Mouse (Mus musculus) midbrain, embryonic 11.5 days (tissue): Measurements from ENCODE around the gene Gm13030. TPM values are rescaled to one million over a fixed set of nuclear protein-coding genes. Genes with fewer than 3 reads are reported as not detected.
"Not testable (repeated sequence)": the region's sequence is repeated elsewhere in the genome, so short reads cannot be mapped to it uniquely, and the experiment has no call there.

Experiments
- ATAC-seq: fragments of 200-750 bp; cut with Nextera tagmentation; 2 replicates; pipeline ENCODE4 v1.8.0; 2017; ENCODE audit warnings: moderate TSS enrichment, moderate library complexity; ENCODE audit not compliant: low FRiP score
- DNase-seq: peaks from one replicate; pipeline ENCODE4 v3.0.0; 2015; ENCODE audit warnings: low spot score; ENCODE audit errors: missing footprints
- H3K27ac ChIP-seq: fragments of 300-500 bp; sonication (generic); 2 replicates; pipeline ENCODE4 v1.5.1; 2014; ENCODE audit warnings: low read depth, low read length
- H3K27me3 ChIP-seq: fragments of 300-500 bp; sonication (generic); 2 replicates; pipeline ENCODE4 v1.6.1; 2014; ENCODE audit warnings: mild to moderate bottlenecking, low read length, moderate library complexity, mixed read lengths; ENCODE audit not compliant: control insufficient read depth, insufficient read depth
- H3K36me3 ChIP-seq: fragments of 300-500 bp; sonication (generic); 2 replicates; pipeline ENCODE4 v1.6.1; 2014; ENCODE audit warnings: mild to moderate bottlenecking, low read length, moderate library complexity, mixed read lengths; ENCODE audit not compliant: control insufficient read depth, insufficient read depth
- H3K4me1 ChIP-seq: fragments of 300-500 bp; sonication (generic); 2 replicates; pipeline ENCODE4 v1.6.1; 2014; ENCODE audit warnings: low read length; ENCODE audit not compliant: control insufficient read depth, insufficient read depth
- H3K4me2 ChIP-seq: fragments of 300-500 bp; sonication (generic); 2 replicates; pipeline ENCODE4 v1.6.1; 2014; ENCODE audit warnings: mild to moderate bottlenecking, moderate library complexity
- H3K4me3 ChIP-seq: fragments of 300-500 bp; sonication (generic); 2 replicates; pipeline ENCODE4 v1.5.1; 2014; ENCODE audit warnings: low read depth, low read length
- H3K9ac ChIP-seq: fragments of 300-500 bp; sonication (generic); 2 replicates; pipeline ENCODE4 v1.6.1; 2014; ENCODE audit warnings: low read length
- H3K9me3 ChIP-seq: fragments of 300-500 bp; sonication (generic); 2 replicates; pipeline ENCODE4 v1.6.1; 2016; ENCODE audit warnings: low read length; ENCODE audit not compliant: control insufficient read depth
- WGBS: fragments of 180-500 bp; shearing (Covaris S2); extraction: QIAGEN DNeasy Blood & Tissue Kit; methylation state at CpG from one replicate; pipeline ENCODE4 v1.1.7; 2014; 5-methylcytosine and 5-hydroxymethylcytosine counted together
- polyA plus RNA-seq: library from polyadenylated mRNA; unstranded; fragments of >200 nt; fragmentation: Nextera tagmentation; extraction: Ambion mirVana; gene quantifications from 2 replicates; pipeline ENCODE4 v1.2.1, GENCODE M21; 2014

The Gm13030 gene
- polyA plus RNA-seq, 1 experiment from 2014 or later: not detected

DNA sequence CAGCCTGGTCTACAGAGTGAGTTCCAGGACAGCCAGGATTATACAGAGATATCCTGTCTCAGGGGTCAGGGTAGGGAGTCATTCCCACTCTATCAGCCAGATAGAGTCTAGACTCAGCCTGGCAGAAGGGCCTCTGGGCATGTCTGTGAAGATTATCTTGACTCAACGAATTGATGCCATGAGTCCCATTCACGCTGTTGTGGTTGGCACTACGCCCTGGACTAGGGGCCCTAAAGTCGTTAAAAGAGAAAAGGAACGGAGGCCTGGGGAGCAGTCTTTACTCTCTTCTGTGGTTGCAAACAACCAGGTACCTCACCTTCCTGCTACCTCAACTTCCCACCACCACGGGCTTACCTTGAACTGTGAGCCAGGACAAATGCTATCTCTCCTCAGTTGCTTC lies 34.0 kb downstream of the Gm13030 start:
- H3K9me3 ChIP-seq: peaks cover 5% of the 10 kb centered on the region; the same call in 1 of the 2 replicates
- H3K27me3 ChIP-seq: no peaks in the 10 kb centered on the region
- no peak overlapping the region for H3K27ac ChIP-seq
- WGBS: 90% methylated on average over 6 of the region's 6 CpGs
- no peak overlapping the region for H3K4me3 ChIP-seq
- H3K4me1 ChIP-seq: no peaks in the 10 kb centered on the region
- H3K9ac ChIP-seq: no peak overlapping the region
- no peak overlapping the region for H3K4me2 ChIP-seq
- H3K36me3 ChIP-seq: no peaks in the 10 kb centered on the region
- ATAC-seq (no peak), DNase-seq (no peak)

DNA sequence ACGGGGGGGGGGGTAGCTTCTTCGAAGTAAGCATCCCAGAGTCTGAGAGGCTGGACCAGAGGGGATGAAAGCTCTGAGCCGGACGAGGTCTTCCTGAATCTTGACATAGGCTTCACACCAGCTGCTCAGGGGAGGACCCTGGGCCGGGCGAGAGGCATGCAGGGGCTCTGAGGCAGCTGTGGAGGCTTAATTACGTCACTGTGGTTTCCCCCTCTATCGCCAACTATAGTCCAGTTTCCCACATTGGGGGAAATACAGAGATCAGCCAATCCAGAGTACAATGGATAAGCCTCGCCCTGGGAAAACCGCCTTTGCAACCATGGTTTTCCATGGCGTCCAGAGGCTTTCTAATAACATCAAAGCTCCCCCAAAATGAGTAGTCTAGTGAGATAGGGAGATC lies 46.6 kb downstream of the Gm13030 start:
- DNase-seq (no peak), ATAC-seq (no peak)
- Histone ChIP-seq H3K9me3 (no peaks in the 10 kb centered on the region; the same call in 1 of the 2 replicates), H3K27ac (no peak overlapping the region), H3K27me3 (no peaks in the 10 kb centered on the region), H3K4me3 (no peak overlapping the region), H3K36me3 (no peaks in the 10 kb centered on the region), H3K4me1 (no peaks in the 10 kb centered on the region), H3K9ac (no peak overlapping the region), H3K4me2 (no peak overlapping the region)
- WGBS: 57% methylated on average over 11 of the region's 11 CpGs

DNA sequence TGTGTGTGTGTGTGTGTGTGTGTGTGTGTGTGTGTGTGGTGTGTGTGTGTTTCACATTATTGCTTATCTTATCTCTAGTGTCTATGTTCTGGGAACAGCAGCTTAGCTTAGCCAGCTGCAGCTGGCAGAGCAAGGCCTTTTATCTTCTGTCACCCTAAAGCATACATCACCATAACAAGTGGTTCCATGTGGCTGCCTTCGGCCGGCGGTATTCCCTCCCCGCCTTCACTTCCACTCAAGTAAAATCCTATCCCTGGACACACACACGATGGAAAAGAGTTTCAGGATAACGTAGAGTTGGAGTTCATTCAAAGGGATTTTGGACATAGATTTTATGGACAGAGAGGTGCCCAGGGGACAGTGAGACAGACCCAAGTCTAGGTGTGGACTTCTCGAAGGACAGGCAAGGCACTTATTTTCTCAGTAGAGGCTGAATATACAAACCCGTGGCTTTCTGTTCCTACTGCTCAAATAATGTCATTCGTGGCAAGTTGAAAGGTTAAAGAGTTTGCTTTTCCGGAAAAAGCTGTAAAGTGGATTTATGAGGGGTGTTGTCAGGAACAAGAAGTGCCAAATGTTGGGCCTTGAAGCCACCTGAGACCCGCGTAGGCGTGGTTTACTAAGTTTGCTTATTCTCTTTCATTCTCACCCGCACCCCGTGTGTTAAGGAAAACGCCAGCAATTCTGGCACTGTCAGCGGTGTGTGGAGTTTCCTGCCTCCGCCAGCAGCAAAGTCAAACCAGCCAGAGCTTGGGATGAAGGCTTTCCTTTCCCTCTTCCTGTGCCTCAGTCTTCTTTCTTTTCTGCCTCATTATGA lies 47.8 kb downstream of the Gm13030 start:
- no peak overlapping the region for H3K27ac ChIP-seq
- H3K4me3 ChIP-seq: no peak overlapping the region
- H3K9me3 ChIP-seq: no peaks in the 10 kb centered on the region; the same call in 1 of the 2 replicates
- no peak for DNase-seq
- no peaks in the 10 kb centered on the region for H3K27me3 ChIP-seq
- H3K9ac ChIP-seq: no peak overlapping the region
- H3K4me1 ChIP-seq: no peaks in the 10 kb centered on the region
- ATAC-seq: no peak
- H3K4me2 ChIP-seq: no peak overlapping the region
- WGBS: 72% methylated on average over 18 of the region's 18 CpGs
- H3K36me3 ChIP-seq: no peaks in the 10 kb centered on the region

DNA sequence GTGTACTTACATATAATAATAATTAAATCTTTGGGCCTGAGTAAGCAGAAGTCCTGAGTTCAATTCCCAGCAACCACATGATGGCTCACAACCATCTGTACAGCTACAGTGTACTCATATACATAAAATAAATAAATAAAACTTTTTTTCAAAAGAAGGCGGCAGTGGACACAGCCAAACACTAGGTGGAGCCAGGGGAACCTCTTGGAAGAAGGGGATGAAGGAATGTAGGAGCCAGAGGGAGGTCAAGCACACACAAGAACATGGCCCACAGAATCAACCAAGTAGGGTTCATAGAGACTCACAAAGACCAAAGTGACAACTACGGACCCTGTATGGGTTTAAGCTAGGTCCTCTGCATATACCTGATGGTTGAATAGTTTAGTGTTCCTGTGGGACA lies 49.1 kb downstream of the Gm13030 start:
- no peak overlapping the region for H3K9ac ChIP-seq
- no peaks in the 10 kb centered on the region for H3K36me3 ChIP-seq
- H3K4me1 ChIP-seq: no peaks in the 10 kb centered on the region
- no peaks in the 10 kb centered on the region; the same call in 1 of the 2 replicates for H3K9me3 ChIP-seq
- DNase-seq (no peak), ATAC-seq (no peak)
- no peaks in the 10 kb centered on the region for H3K27me3 ChIP-seq
- H3K4me3 ChIP-seq: no peak overlapping the region
- H3K4me2 ChIP-seq: no peak overlapping the region
- no peak overlapping the region for H3K27ac ChIP-seq
- WGBS: 81% methylated on average over 2 of the region's 2 CpGs

DNA sequence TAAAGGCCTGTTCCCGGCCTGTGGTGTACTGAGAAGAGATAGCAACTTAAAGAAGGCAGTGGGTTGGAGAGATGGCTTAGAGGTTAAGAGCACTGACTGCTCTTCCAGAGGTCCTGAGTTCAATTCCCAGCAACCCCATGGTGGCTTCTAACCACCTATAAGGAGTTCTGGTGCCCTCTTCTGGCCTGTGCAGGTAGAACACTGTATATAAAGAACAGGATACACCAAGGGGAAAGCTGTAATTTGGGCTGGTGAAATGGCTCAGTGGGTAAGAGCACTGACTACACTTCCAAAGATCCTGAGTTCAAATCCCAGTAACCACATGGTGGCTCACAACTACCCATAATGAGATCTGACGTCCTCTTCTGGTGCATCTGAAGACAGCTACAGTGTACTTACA lies 49.6 kb downstream of the Gm13030 start:
- ATAC-seq, H3K9ac ChIP-seq, H3K27me3 ChIP-seq, H3K4me3 ChIP-seq, H3K9me3 ChIP-seq, DNase-seq, H3K27ac ChIP-seq, H3K36me3 ChIP-seq, H3K4me1 ChIP-seq, H3K4me2 ChIP-seq: not testable (repeated sequence)
- WGBS: 78% methylated on average over 2 of the region's 2 CpGs

DNA sequence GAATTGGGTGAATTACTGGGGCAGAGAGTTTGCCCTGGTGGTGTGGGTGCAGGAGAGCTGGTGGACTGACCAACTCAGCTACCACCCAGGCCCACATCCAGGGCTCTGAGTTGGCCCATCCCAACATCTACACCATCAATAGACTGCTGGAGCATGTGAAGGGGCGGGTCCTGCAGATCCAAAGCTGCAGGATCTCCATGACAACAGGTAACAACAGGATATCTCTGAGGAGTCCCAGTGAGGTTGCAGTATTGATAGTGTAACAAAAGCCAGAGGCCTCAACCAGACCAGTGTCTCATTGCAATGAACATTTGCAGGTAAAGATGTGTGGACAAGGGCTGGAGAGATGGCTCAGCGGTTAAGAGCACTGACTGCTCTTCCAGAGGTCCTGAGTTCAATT lies 52.7 kb downstream of the Gm13030 start:
- Histone ChIP-seq H3K9ac (no peak overlapping the region), H3K4me1 (peaks cover 2% of the 10 kb centered on the region; the same call in 1 of the 2 replicates), H3K4me3 (no peak overlapping the region), H3K36me3 (no peaks in the 10 kb centered on the region), H3K27me3 (no peaks in the 10 kb centered on the region), H3K27ac (no peak overlapping the region), H3K4me2 (no peak overlapping the region), H3K9me3 (no peaks in the 10 kb centered on the region; the same call in 1 of the 2 replicates)
- 82% methylated on average over 2 of the region's 2 CpGs for WGBS
- DNase-seq (no peak), ATAC-seq (no peak)

Other genes starting within 250 kb of the Gm13030 start
- gene Vwa5b1, start 238.1 kb downstream of the Gm13030 start, polyA plus RNA-seq: 0.15 and 0.28 TPM in 2 replicates
- gene Pla2g2c, start 149.2 kb downstream of the Gm13030 start, polyA plus RNA-seq: 0.81 and 0.96 TPM in 2 replicates
- gene Ubxn10, start 136.8 kb downstream of the Gm13030 start, polyA plus RNA-seq: 1.5 TPM in 2 replicates
- 0.08 and 0.12 TPM in 2 replicates for gene Pla2g2f, start 116.3 kb downstream of the Gm13030 start, polyA plus RNA-seq
- 0.26 and 0.41 TPM in 2 replicates for gene Pla2g2d, start 98.2 kb downstream of the Gm13030 start, polyA plus RNA-seq
- 0.22 TPM in 1 of 2 replicates, not detected in the other for gene Pla2g5, start 10.5 kb downstream of the Gm13030 start, polyA plus RNA-seq
- gene Pla2g2e, start 4.0 kb upstream of the Gm13030 start, polyA plus RNA-seq: not detected in 2 replicates
- 2.7 and 3.0 TPM in 2 replicates for gene Otud3, start 40.0 kb upstream of the Gm13030 start, polyA plus RNA-seq
- not detected in 2 replicates for gene Rnf186, start 93.1 kb upstream of the Gm13030 start, polyA plus RNA-seq
- gene Tmco4, start 98.9 kb upstream of the Gm13030 start, polyA plus RNA-seq: 0.46 and 0.90 TPM in 2 replicates
- not detected in 2 replicates for gene Htr6, start 201.6 kb upstream of the Gm13030 start, polyA plus RNA-seq
- gene Nbl1, start 219.0 kb upstream of the Gm13030 start, polyA plus RNA-seq: 12.7 and 13.6 TPM in 2 replicates